Mouse (Mus musculus) erythroblast, embryonic 14.5 days (primary cell): ENCODE measurements around the gene Fgfr2. TPM values are rescaled to one million over a fixed set of nuclear protein-coding genes. Genes with fewer than 3 reads are reported as not detected.

ENCODE experiments used
- H3K27me3 ChIP-seq: 2 replicates; pipeline ENCODE4 v1.6.1; 2012; ENCODE audit warnings: inconsistent platforms; ENCODE audit not compliant: control insufficient read depth
- H3K36me3 ChIP-seq: 2 replicates; pipeline ENCODE4 v1.6.1; 2012; ENCODE audit warnings: mild to moderate bottlenecking, inconsistent platforms; ENCODE audit not compliant: control insufficient read depth
- H3K4me1 ChIP-seq: 2 replicates; pipeline ENCODE4 v1.6.1; 2012; ENCODE audit warnings: inconsistent platforms; ENCODE audit not compliant: control insufficient read depth
- H3K4me3 ChIP-seq: replicated peaks from 2 replicates; pipeline ENCODE3; 2012; ENCODE audit warnings: moderate library complexity, mild to moderate bottlenecking, inconsistent platforms
- H3K9me3 ChIP-seq: 2 replicates; pipeline ENCODE4 v1.6.1; 2012; ENCODE audit warnings: low read length, inconsistent platforms, mixed read lengths; ENCODE audit not compliant: control insufficient read depth
- GATA1 ChIP-seq: IDR thresholded peaks from 2 replicates; pipeline ENCODE4 v1.6.1; 2012; ENCODE audit warnings: low read length, inconsistent platforms, mixed read lengths
- TAL1 ChIP-seq: IDR thresholded peaks from 3 replicates; pipeline ENCODE4 v1.6.1; 2012; ENCODE audit warnings: low read length, inconsistent platforms, mixed read lengths
- polyA plus RNA-seq: library from polyadenylated mRNA; stranded (reverse); fragments of >175 nt; gene quantifications from 2 replicates; pipeline ENCODE4 v1.2.3, GENCODE M21; 2012

Gene Fgfr2
- polyA plus RNA-seq, 1 experiment = not detected

- Histone ChIP-seq H3K36me3 (no peaks in the 10 kb centered on the region), H3K27me3 (peaks cover 72% of the 10 kb centered on the region), H3K4me3 (no peak overlapping the region)
These were observed 517.5 kb downstream of the Fgfr2 start for GRCm38 (mm10) chr7:132605689-132606088.

GRCm38 (mm10) chr7:132604720-132605119 lies 518.4 kb downstream of the Fgfr2 start:
- TF ChIP-seq GATA1 (no peak), TAL1 (no peak)
- Histone ChIP-seq H3K27me3 (peaks cover 82% of the 10 kb centered on the region), H3K9me3 (no peaks in the 10 kb centered on the region; the same call in 1 of the 2 replicates), H3K4me3 (no peak overlapping the region), H3K4me1 (peaks cover 5% of the 10 kb centered on the region), H3K36me3 (no peaks in the 10 kb centered on the region)

More at GRCm38 (mm10) chr7:132605689-132606088, 517.5 kb downstream of the Fgfr2 start:
- TF ChIP-seq TAL1 (no peak), GATA1 (no peak)
- Histone ChIP-seq H3K9me3 (no peaks in the 10 kb centered on the region), H3K4me1 (peaks cover 13% of the 10 kb centered on the region)

- Histone ChIP-seq H3K36me3 (no peaks in the 10 kb centered on the region), H3K9me3 (peaks cover 3% of the 10 kb centered on the region; the same call in 1 of the 2 replicates), H3K4me1 (peaks cover 30% of the 10 kb centered on the region), H3K27me3 (peaks cover 99% of the 10 kb centered on the region), H3K4me3 (no peak overlapping the region)
- TF ChIP-seq GATA1 = no peak
- no peak for TF ChIP-seq TAL1
These were observed 522.2 kb downstream of the Fgfr2 start for GRCm38 (mm10) chr7:132600926-132601325.

- H3K4me1 ChIP-seq = peaks cover 38% of the 10 kb centered on the region
- H3K27me3 ChIP-seq = peaks cover 94% of the 10 kb centered on the region
- peaks cover 3% of the 10 kb centered on the region; the same call in 1 of the 2 replicates for H3K9me3 ChIP-seq
- H3K36me3 ChIP-seq = no peaks in the 10 kb centered on the region
- TF ChIP-seq GATA1 (no peak), TAL1 (no peak)
- no peak overlapping the region for H3K4me3 ChIP-seq
These were observed 523.1 kb downstream of the Fgfr2 start for GRCm38 (mm10) chr7:132600026-132600425.

GRCm38 (mm10) chr7:132599071-132599975 lies 523.8 kb downstream of the Fgfr2 start, which contains the start of gene Nkx1-2:
TSS of gene Nkx1-2 (minus strand) at chr7:132599637.
- Histone ChIP-seq H3K4me1 (peaks cover 41% of the 10 kb centered on the region), H3K4me3 (no peak within 1 kb of the TSS), H3K27me3 (peaks cover 90% of the 10 kb centered on the region), H3K36me3 (no peaks in the 10 kb centered on the region), H3K9me3 (peaks cover 3% of the 10 kb centered on the region; the same call in 1 of the 2 replicates)
- TF ChIP-seq TAL1 (no peak), GATA1 (no peak)

GRCm38 (mm10) chr7:132597251-132598041 lies 525.7 kb downstream of the Fgfr2 start:
- Histone ChIP-seq H3K36me3 (no peaks in the 10 kb centered on the region), H3K4me3 (peak overlapping the region; percentile 59), H3K9me3 (peaks cover 3% of the 10 kb centered on the region; the same call in 1 of the 2 replicates), H3K27me3 (peaks cover 71% of the 10 kb centered on the region), H3K4me1 (peaks cover 43% of the 10 kb centered on the region)
- TF ChIP-seq TAL1 = no peak
- no peak for TF ChIP-seq GATA1

- H3K9me3 ChIP-seq = peaks cover 3% of the 10 kb centered on the region; the same call in 1 of the 2 replicates
- no peaks in the 10 kb centered on the region for H3K36me3 ChIP-seq
- peak overlapping the region; percentile 59 for H3K4me3 ChIP-seq
- peaks cover 63% of the 10 kb centered on the region for H3K27me3 ChIP-seq
- peaks cover 43% of the 10 kb centered on the region for H3K4me1 ChIP-seq
- TF ChIP-seq TAL1 (no peak), GATA1 (no peak)
These were observed 526.4 kb downstream of the Fgfr2 start for GRCm38 (mm10) chr7:132596557-132597250.

GRCm38 (mm10) chr7:132595787-132596186 lies 527.4 kb downstream of the Fgfr2 start:
- peaks cover 54% of the 10 kb centered on the region for H3K27me3 ChIP-seq
- peaks cover 43% of the 10 kb centered on the region for H3K4me1 ChIP-seq
- H3K4me3 ChIP-seq = no peak overlapping the region
- H3K36me3 ChIP-seq = no peaks in the 10 kb centered on the region
- peaks cover 3% of the 10 kb centered on the region; the same call in 1 of the 2 replicates for H3K9me3 ChIP-seq
- TF ChIP-seq TAL1 = no peak
- TF ChIP-seq GATA1 = no peak
